Mouse (Mus musculus): Measurements from ENCODE around the gene Aprt.
A peak's percentile ranks its signal among the peaks of the same experiment; 100 is the strongest.
"Not testable (repeated sequence)": the region's sequence is repeated elsewhere in the genome, so short reads cannot be mapped to it uniquely, and the experiment has no call there.

Aprt gene

GRCm38 (mm10) chr8:122585411-122585891 is 8.7 kb upstream of the Aprt start:
- DNase-seq: no peak

GRCm38 (mm10) chr8:122584981-122585380 is 8.3 kb upstream of the Aprt start:
- DNase-seq: no peak

DNA sequence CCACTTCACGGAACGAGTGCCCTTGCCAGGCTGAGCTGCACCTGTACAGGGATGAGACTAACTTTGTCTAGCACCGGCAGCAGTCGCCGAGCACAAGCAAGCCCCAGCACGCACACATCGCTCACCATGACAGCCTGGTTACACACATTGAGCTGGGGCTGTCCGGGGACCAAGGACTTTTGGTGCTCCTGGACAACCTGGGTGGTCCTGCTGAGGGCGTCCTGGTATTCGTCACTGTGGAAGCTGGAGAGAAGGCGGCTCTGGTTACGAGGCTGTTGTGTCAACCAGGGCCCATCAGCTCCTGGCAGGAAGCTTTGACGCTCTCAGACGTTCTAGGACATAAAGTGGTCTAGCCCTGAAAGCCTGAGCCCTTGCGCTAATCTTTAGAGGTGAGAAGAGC is 4.2 kb upstream of the Aprt start:
- DNase-seq: no peak

DNA sequence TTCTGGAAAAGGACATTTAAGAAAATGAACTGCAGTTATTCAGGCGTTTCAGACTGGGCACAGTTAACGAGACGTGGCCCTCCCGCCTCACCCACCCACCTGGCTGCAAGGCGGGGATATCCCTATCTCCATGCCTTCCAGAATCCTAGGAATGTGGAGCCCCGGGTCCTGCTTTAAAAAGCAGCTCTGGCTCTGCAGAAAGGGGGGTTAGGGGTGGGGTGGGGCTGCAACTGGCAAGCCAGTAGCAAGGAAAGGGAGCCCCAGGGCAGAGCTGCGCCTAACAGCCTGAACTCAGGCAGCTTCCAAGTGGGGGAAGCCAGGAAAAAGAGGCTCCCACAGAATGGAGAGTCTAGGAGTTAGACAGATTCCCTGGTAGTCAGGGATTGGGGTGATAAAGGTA is 2.5 kb upstream of the Aprt start:
- peak in 1 of 2 experiments; percentile 60 for DNase-seq

DNA sequence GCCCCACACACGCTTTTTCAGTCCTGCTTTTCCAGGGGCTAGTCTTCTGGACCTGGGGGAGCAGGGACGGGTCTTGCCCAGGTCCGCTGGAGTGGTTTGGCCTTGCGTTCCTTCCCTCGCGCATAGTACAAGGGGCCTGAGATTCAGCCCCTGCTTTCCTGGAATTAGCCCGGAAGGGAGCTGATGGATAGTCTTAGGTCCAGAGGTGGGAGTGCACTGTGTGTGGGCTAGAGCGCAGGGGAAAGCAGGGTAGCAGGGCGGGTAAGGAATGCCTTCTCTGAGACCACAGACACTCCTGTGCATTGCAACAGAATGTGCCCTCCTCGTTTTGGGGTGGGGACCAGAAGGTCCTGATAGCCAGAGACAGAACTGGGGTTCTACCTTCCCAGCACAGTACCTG is 407 bp upstream of the Aprt start:
- DNase-seq: no peak

DNA sequence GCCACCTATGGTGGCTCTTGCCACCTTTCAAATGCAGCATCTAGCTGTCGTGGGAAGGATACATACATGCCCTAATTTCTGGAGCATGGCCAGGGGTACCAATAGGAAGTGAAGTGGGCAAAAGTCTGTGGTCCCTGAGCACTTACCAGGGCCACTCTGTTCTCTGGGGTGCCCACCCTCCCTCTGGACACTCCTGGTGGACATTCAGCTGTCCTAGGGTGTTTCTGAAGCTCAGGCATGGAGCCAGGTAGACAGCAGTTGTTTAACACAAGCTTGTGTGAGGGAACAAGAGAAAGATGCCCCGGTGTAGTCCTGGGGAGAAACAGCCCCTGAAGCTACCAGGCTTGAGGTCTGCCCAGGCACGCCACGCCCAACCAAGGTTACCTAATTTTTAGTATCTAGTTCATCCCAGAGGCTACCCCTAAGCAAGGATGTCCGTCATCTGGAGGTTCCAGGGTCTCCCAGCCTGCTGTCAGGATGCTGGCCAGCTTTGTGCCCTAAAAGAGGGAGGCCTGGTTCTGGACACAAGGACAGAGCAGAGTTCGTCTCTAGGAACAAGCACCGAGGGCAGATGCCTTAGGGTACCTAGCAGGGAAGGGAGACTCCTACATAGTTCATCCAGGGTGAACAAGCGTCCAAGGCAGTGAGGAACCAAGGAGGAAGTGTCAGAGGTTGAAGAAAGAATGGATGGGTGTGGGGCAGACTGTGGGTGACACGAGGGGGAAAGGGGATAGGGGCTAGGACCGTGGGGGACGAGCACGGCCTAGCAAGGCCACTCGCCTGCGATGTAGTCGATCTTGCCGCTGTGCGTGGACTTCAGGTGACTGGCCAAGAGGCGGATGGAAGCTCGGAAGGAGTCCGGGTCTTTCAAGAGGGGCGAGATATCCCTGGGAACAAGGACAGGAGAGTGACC is 718 bp downstream of the Aprt start:
- no peak for DNase-seq

GRCm38 (mm10) chr8:122575286-122575685 is 1.4 kb downstream of the Aprt start:
- no peak for DNase-seq

- peak in 1 of 2 experiments; percentile 32 for DNase-seq
Measured at GRCm38 (mm10) chr8:122574667-122575251, 1.9 kb downstream of the Aprt start.

GRCm38 (mm10) chr8:122574264-122574663 is 2.4 kb downstream of the Aprt start:
- no peak for DNase-seq

- no peak for DNase-seq
Measured at GRCm38 (mm10) chr8:122573577-122573976, 3.1 kb downstream of the Aprt start.

- DNase-seq: not testable (repeated sequence)
Measured at GRCm38 (mm10) chr8:122573176-122573575, 3.5 kb downstream of the Aprt start.

GRCm38 (mm10) chr8:122572751-122573150 is 4.0 kb downstream of the Aprt start:
- no peak for DNase-seq

DNA sequence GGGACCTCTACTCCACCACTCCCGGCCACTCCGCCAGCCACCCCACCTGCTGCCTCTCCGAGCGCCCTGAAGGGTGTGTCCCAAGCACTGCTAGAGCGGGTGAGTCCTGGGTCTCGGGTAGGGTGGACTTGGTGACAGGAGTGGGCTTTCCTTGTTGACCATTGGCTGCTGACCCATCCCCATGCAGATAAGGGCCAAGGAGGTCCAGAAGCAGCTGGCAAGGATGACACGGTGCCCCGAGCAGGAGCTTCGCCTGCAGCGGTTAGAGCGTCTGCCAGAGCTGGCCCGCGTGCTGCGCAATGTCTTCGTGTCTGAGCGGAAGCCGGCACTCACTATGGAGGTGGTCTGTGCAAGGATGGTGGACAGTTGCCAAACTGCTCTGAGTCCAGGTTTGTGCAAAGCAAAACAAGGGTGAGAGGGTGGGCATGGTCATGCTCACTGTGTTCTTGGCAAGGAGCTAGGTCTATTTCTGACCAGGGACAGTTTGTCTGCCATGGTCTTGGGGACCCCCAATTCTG is 4.9 kb downstream of the Aprt start:
- DNase-seq: no peak

- no peak for DNase-seq
Measured at GRCm38 (mm10) chr8:122571153-122571552, 5.6 kb downstream of the Aprt start.

DNA sequence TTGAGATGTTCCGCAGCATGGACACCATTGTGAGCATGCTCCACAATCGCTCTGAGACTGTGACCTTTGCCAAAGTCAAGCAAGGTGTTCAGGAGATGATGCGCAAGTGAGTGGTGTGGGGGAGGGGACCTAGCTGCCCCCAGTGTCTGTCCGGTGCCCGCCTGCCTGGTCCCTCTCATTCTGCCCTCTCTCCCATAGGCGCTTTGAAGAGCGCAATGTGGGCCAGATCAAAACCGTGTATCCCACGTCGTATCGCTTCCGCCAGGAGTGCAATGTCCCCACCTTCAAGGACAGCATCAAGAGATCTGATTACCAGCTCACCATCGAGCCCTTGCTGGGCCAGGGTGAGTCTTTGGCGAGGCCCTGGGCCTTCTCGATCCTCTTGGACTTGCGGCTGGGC is 6.7 kb downstream of the Aprt start:
- no peak for DNase-seq

- no peak for DNase-seq
Measured at GRCm38 (mm10) chr8:122569329-122569728, 7.4 kb downstream of the Aprt start.

- DNase-seq: no peak
Measured at GRCm38 (mm10) chr8:122568881-122569309, 7.8 kb downstream of the Aprt start.

DNA sequence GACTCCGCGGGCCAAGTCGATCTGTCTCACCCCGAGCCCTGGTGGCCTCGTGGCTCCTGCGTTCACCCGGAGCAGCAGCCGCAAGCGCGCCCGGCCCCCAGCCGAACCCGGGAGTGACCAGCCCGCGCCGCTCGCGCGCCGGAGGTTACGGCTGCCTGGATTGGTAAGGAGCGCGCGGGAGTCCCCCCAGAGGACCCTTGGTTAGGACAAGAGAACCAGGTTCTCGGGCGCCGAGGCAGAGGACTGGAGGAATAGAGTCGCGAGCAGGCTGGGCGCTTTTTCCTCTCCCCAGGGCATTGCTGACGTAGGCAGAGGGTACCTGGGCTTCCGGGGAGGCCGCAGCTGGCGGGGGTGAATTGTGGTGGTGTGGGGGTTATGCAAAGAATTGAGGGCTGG is 8.6 kb downstream of the Aprt start:
- no peak for DNase-seq

DNA sequence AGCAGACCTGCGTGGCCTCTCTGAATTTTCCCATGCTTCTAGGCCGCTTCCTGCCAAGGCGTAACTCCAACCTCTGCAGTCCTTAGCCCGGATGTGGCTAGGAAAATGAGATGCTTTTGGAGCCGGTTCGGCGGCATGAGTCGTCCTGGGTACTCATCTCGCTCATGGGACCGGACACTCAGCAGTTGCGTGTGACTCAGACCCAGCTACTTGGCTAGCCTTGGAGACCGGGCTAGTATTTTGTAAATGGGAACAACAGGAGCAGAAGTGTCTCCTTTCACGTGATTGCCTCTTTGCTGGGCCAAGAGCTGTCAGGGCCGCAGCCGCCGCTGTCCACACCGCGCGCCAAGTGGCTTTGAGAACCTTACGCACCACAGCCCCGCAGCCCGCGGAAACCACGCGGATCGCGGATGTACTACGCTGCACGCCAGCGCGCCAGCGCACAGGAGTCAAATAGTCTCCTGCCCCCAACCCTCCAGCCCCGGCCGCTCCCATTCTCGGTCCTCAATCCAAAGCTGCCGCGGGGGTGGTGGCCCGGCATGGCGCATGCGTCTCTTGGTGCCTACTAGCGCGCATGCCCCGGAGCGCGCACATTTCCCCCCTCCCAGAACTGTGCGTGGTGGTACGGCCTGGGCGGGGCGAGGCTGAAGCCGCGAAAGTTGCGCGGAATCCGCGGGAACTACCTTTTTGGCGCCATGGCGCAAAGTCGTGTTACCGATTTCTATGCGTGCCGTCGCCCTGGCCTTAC is 9.2 kb downstream of the Aprt start, which contains the start of gene Cdt1:
TSS of gene Cdt1 (plus strand) at position 655 of the 748 bp plus-strand sequence.
- DNase-seq: peak; percentile 96 to 98

DNA sequence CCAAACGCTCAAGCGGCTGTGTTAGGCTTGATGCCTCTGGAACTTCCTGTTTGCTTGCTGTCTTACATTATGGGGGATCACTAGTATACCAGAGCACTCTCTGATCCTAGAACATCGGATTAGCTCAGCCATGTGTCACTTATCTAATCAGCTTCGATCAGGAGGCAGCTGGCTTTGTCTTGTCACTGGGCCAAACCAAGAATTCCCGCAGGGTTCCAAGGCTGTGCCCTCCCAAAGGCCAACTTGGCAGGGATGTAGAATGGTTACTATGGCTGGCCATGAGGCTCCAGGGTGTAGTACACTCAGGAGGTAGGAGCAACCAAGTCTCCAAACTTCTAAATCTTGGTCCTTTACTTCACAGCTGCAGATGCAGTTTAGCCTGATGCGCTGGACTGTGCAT is 9.9 kb downstream of the Aprt start:
- no peak for DNase-seq

- no peak for DNase-seq
Measured at GRCm38 (mm10) chr8:122564363-122565352, 12.1 kb downstream of the Aprt start.

DNA sequence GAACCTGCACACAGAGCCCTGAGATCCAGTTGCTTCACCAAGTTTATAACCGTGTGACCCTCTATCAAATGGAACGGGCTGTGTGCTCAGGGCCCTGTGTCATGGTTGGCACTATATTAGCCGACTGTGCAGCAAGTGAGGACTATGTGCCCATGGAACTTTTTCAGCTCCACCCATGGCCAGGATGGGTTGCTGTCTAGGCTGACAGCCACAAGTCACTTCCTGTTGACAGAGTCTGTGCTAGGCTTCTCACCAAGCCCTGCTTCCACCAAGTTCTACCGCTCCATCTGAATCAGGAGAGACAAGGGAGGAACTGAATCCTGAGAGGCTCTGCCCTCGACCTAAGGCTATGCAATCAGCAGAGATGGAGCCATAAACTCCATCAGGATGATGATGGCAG is 15.5 kb downstream of the Aprt start:
- no peak for DNase-seq

Measured in kidney, postnatal 4 days (tissue).